Mouse (Mus musculus) lung, postnatal 0 days (tissue): ENCODE measurements around the gene Banp. TPM values are rescaled to one million over a fixed set of nuclear protein-coding genes. Genes with fewer than 3 reads are reported as not detected.

Source experiments
- ATAC-seq: fragments of 200-750 bp; cut with Nextera tagmentation; 2 replicates; pipeline ENCODE4 v1.8.0; 2017; ENCODE audit warnings: moderate library complexity
- DNase-seq: peaks from one replicate; pipeline ENCODE4 v3.0.0-alpha.2; 2016; ENCODE audit warnings: low spot score
- H3K27ac ChIP-seq: fragments of 300-500 bp; sonication (generic); 2 replicates; pipeline ENCODE4 v1.5.1; 2014; ENCODE audit warnings: antibody characterized with exemption, mild to moderate bottlenecking, low read length, mixed read lengths
- H3K27me3 ChIP-seq: fragments of 300-500 bp; sonication (generic); replicated peaks from 2 replicates; pipeline ENCODE4 v1.6.1; 2014; ENCODE audit warnings: low read length, mixed read lengths; ENCODE audit not compliant: insufficient read depth
- H3K36me3 ChIP-seq: fragments of 300-500 bp; sonication (generic); 2 replicates; pipeline ENCODE4 v1.6.1; 2014; ENCODE audit warnings: low read length, mixed read lengths; ENCODE audit not compliant: insufficient read depth
- H3K4me1 ChIP-seq: fragments of 300-500 bp; sonication (generic); 2 replicates; pipeline ENCODE4 v1.6.1; 2014; ENCODE audit warnings: antibody characterized with exemption, low read depth, low read length, mixed read lengths; ENCODE audit not compliant: insufficient read depth
- H3K4me2 ChIP-seq: fragments of 300-500 bp; sonication (generic); replicated peaks from 2 replicates; pipeline ENCODE4 v1.6.1; 2014; ENCODE audit warnings: low read depth, mild to moderate bottlenecking, low read length, moderate library complexity, mixed read lengths
- H3K4me3 ChIP-seq: fragments of 300-500 bp; sonication (generic); 2 replicates; pipeline ENCODE4 v1.5.1; 2014; ENCODE audit warnings: low read depth, low read length
- H3K9ac ChIP-seq: fragments of 300-500 bp; sonication (generic); replicated peaks from 2 replicates; pipeline ENCODE4 v1.6.1; 2014; ENCODE audit warnings: low read depth, mild to moderate bottlenecking
- H3K9me3 ChIP-seq: fragments of 300-500 bp; sonication (generic); 2 replicates; pipeline ENCODE4 v1.6.1; 2016; ENCODE audit warnings: low read length, mixed read lengths
- CTCF ChIP-seq: IDR thresholded peaks from 2 replicates; pipeline ENCODE4 v1.5.1; 2016; ENCODE audit warnings: antibody characterized with exemption, mild to moderate bottlenecking
- EP300 ChIP-seq: IDR thresholded peaks from 2 replicates; pipeline ENCODE4 v1.6.1; 2016; ENCODE audit warnings: antibody characterized with exemption, mild to moderate bottlenecking, control low read depth
- WGBS: fragments of 180-500 bp; shearing (Covaris S2); extraction: QIAGEN DNeasy Blood & Tissue Kit; methylation state at CpG from one replicate; pipeline ENCODE4 v1.1.7; 2014; 5-methylcytosine and 5-hydroxymethylcytosine counted together
- polyA plus RNA-seq: library from polyadenylated mRNA; unstranded; fragments of >200 nt; fragmentation: Nextera tagmentation; extraction: Ambion mirVana; gene quantifications from 2 replicates; pipeline ENCODE4 v1.2.1, GENCODE M21; 2015

Banp gene
- polyA plus RNA-seq, 1 experiment from 2014 or later: 17.1 TPM

- peak; percentile 97 for DNase-seq
- no peaks in the 10 kb centered on the region for H3K27me3 ChIP-seq
- peaks cover 14% of the 10 kb centered on the region; the same call in 1 of the 2 replicates for H3K4me1 ChIP-seq
- H3K4me3 ChIP-seq: peak overlapping the region; percentile 27
- no peaks in the 10 kb centered on the region for H3K36me3 ChIP-seq
- H3K27ac ChIP-seq: peak overlapping the region; percentile 63
- TF ChIP-seq CTCF (no peak), EP300 (peak; percentile 8)
- no peak overlapping the region for H3K9ac ChIP-seq
- peak; percentile 21 for ATAC-seq
- peak overlapping the region; percentile 64 for H3K4me2 ChIP-seq
- no peaks in the 10 kb centered on the region for H3K9me3 ChIP-seq
- under 1% methylated on average over 17 of the region's 18 CpGs for WGBS
Observed at GRCm38 (mm10) chr8:121947753-121948141, 1.8 kb upstream of the Banp start.

DNA sequence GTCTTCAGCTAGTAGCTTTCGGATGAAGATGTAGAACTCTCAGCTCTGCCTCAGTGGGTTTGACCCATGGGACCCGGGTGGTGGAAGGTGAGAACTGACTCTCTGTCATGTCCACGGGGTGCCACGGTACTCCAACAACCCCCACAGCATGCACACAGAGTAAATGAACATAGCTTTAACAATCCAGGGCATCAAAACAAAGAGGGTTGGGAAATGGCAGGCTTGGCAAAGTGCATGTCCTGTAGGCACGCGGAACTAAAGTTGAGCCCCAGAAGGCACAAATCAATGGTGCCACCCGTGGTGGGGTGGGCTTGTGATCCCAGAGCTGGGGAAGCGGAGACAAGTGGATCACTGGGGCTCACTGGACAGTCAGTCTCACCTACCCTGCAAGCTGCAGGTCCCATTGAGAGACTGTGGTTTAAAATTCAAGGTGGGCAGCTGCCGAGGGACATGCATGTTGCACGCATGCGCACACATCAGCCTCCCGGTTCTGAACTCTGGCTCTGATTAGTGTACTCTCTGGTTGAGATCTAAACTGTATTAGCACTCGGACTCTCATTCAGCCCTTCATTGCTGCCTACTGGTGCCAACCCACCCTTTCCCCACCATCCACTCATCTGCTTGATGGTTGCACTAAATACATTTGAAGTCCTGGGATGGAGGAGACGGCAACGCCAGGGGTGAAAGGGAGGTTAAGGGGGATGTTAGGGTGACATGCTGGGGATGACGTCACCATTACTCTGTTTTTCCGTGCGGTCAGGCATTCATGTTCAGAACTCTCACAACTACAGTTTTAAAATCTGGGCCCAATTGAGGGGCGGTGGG lies 1.0 kb upstream of the Banp start:
- no peak overlapping the region for H3K9ac ChIP-seq
- TF ChIP-seq EP300 (no peak; the same call in 1 of the 2 replicates), CTCF (no peak)
- H3K27ac ChIP-seq: peak overlapping the region; percentile 63
- no peaks in the 10 kb centered on the region for H3K36me3 ChIP-seq
- peak overlapping the region; percentile 64 for H3K4me2 ChIP-seq
- peak overlapping the region; percentile 27 for H3K4me3 ChIP-seq
- no peaks in the 10 kb centered on the region for H3K27me3 ChIP-seq
- 49% methylated on average over 19 of the region's 19 CpGs for WGBS
- no peaks in the 10 kb centered on the region for H3K9me3 ChIP-seq
- ATAC-seq (no peak), DNase-seq (no peak)
- peaks cover 14% of the 10 kb centered on the region; the same call in 1 of the 2 replicates for H3K4me1 ChIP-seq

- H3K9me3 ChIP-seq: no peaks in the 10 kb centered on the region
- H3K4me3 ChIP-seq: peak overlapping the region; percentile 93
- H3K27ac ChIP-seq: peak overlapping the region; percentile 98
- WGBS: under 1% methylated on average over 58 of the region's 66 CpGs
- DNase-seq: peak; percentile 99
- peak overlapping the region; percentile 72 for H3K4me2 ChIP-seq
- H3K9ac ChIP-seq: peak overlapping the region; percentile 96
- TF ChIP-seq CTCF: no peak
- no peak for TF ChIP-seq EP300
- H3K4me1 ChIP-seq: peaks cover 14% of the 10 kb centered on the region; the same call in 1 of the 2 replicates
- peak; percentile 93 for ATAC-seq
- H3K36me3 ChIP-seq: no peaks in the 10 kb centered on the region
- H3K27me3 ChIP-seq: no peaks in the 10 kb centered on the region
Observed at GRCm38 (mm10) chr8:121949941-121950748, 595 bp downstream of the Banp start.

DNA sequence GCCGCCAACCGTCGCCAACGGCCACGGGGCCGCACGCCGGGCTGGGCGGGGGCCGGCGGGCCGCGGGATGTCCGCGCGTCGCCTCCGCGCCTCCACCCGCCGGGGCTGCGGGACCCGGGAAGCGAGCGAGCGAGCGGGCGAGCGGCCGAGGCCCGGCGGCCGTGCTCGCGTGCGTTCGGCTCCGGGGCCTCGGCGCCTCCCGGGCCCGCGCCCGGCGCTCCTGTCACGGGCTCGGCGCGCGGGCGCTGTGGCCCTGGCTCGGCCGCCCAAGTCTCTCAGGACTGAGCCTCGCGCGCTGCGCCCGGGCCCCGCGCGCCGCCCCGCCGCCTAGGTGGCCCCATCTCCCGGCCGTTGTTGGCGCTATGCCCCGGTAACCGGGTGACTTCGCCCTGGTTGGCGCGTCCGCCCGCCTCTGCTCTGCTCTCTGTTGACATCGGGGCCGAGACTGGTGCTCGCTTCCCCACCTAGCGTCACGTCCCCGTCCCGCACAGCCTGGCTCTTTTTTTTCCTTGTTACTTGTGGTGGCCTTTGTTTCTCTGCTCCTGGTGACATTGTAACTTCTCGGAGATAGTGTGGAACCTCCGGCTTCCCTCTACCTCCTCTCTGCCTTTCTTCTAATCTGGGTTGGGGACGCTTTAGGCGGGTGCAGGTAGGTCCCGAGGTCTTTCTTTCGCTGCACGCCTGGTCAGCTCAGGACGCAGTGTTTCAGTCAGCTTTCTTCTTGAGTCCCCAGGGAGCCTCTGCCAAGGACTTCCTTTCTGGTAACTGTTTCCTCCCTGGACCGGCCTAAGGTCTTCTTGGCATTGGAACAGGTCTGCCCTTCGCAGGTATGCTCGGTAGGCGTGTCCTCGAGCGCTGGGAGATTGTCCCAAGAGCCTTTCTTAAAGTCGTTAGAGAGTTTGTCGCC lies 1.5 kb downstream of the Banp start:
- TF ChIP-seq EP300 (no peak; the same call in 1 of the 2 replicates), CTCF (peak; percentile 50)
- DNase-seq (peak; percentile 93), ATAC-seq (peak; percentile 16)
- Histone ChIP-seq H3K27me3 (no peaks in the 10 kb centered on the region), H3K9me3 (no peaks in the 10 kb centered on the region), H3K4me3 (peak overlapping the region; percentile 93), H3K27ac (peak overlapping the region; percentile 98), H3K4me1 (peaks cover 14% of the 10 kb centered on the region; the same call in 1 of the 2 replicates), H3K4me2 (peak overlapping the region; percentile 72), H3K36me3 (0 out of 2 replicates have a peak, but pooled peaks cover 3% of the 10 kb centered on the region), H3K9ac (peak overlapping the region; percentile 96)
- under 1% methylated on average over 74 of the region's 97 CpGs for WGBS

DNA sequence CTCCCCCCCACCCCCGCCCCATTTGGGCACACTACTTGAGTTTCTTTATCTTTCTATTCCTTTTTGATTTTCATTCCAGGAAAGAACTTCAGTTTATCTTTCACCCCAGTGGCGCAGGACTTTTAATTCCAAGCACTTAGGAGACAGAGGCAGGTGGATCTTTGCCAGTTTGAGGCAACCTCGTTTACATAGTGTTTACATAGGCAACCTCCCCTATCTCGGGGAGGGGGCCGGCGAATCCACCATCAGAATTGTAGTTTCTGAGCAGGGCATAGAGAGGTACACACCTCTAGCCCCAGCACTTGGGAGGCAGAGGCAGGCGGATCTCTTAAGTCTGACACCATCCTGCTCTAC lies 2.1 kb downstream of the Banp start:
- 15% methylated on average over 7 of the region's 7 CpGs for WGBS
- TF ChIP-seq CTCF (no peak), EP300 (0 out of 2 replicates have a peak, but pooled peaks have one; percentile 45)
- peak overlapping the region; percentile 72 for H3K4me2 ChIP-seq
- no peak for DNase-seq
- peaks cover 14% of the 10 kb centered on the region; the same call in 1 of the 2 replicates for H3K4me1 ChIP-seq
- H3K4me3 ChIP-seq: peak overlapping the region; percentile 93
- H3K27me3 ChIP-seq: no peaks in the 10 kb centered on the region
- H3K9me3 ChIP-seq: no peaks in the 10 kb centered on the region
- no peak for ATAC-seq
- peak overlapping the region; percentile 96; the same call in 1 of the 2 replicates for H3K9ac ChIP-seq
- 0 out of 2 replicates have a peak, but pooled peaks cover 4% of the 10 kb centered on the region for H3K36me3 ChIP-seq
- peak overlapping the region; percentile 98 for H3K27ac ChIP-seq
